Mouse (Mus musculus): ENCODE measurements around the gene Zscan10.
"Not testable (repeated sequence)": the region's sequence is repeated elsewhere in the genome, so short reads cannot be mapped to it uniquely, and the experiment has no call there.

Zscan10 gene

DNA sequence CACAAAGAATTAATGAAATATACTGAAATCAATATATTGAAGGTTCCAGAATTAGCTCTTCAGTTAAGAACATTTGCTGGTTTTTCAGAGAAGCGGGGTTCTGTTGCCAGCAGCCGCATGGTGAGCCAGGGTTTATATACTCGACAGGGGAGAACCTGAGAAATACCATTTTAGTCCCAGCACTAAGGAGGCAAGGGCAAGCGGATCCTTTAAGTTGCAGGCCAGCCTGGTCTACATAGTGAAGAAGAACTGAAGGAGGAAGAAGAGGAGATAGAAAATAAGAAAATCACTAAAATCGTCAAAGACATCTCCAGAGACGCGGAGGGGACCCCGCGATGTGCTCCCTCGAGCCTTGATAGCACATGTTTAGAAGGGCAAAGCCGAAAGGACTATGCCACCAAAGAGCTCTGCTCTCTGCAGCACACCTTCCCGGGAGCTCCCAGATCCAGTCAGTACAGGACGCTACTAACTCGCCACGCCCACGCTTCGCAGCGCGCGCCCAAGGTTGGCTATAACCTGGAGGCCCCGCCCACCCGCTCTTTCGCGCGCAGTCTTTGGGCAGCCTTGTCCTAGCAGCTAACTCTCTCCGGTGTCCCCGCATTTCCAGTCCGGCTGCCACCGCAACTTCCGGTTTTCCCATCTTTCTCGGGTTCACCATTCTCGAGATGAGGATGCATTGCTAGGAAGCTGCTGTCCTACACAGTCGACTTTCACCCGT is 8.3 kb upstream of the Zscan10 start:
- peak; percentile 98 for DNase-seq

DNA sequence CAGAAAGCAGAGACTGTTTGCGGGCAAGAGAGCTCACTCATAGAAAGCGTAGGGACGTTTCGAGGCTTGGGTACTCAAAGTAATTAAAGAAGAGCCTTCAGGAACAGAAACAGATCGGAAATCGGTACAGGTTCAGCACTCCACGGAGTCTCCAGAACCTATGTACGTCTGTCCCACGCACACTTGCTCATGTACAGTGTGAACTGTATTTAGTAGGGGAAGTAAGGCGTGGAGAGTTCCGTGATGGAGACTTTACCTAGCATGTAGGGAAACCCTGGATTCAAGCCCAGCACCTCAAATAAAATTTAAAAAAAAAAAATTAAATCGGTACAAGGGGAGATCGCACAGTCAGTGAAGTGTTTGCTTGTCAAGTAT is 7.7 kb upstream of the Zscan10 start:
- DNase-seq: no peak

DNA sequence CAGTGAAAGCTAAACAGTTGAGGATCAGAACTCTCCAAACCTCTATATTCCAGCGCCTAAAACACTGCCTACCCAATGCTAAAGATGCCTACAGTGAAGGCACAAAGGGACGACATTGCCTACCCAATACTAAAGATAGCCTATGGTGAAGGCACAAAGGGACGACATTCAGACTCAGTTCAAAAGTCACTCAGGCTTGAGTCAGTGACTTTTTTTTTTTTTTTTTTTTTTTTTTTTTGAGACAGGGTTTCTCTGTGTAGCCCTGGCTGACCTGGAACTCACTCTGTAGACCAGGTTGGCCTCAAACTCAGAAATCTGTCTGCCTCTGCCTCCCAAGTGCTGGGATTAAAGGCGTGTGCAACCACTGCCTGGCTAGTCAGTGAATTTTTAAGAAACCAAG is 5.5 kb upstream of the Zscan10 start:
- not testable (repeated sequence) for DNase-seq

DNA sequence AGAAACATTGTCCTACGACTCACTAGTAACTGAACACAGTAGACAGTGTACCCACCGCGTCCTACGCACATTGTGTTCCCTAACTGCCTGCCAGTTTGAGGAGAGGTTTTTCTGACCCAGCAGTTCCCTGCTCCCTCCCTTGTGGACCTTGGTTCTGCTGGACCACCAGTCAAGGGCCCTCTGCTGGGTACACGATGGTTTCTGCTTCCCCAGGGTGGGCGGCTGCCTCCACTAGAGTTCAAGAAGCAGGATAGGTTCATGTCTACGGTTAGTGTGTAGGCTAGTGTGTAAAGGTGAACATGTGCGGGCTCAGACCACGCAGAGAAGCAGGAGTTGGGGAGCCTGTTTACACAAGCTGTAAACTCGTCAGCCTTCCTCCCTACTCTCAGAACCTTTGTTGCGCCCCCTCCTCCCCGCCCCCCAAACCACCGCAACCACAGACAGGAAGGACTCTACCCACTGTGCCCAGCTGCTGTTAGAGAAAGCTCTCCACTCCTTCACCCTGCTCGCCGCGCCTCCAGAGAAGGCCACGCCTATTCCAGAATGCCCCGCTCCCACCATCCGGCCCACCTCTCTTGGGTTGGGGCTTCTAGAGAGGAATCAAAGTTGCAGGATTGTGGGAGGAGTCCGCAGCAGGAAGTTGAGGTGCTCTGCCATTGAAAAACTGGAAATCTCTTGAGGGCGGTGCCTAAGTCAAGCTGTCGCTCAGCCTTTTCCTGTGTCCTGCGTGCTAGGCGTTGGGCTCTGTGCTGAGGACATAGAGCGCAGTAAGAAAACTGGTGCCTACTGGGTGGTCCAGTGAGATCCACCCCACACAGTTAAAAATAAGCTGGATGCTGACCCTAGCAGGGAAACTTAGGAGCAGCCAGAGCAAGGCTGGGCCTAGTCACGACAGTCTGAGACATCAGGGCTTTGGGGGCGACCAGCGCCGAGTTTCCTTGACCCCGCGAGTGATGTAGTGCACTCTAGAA is 1.8 kb upstream of the Zscan10 start, which contains the start of gene Zfp13:
Gene Zfp13 (minus strand): TSS at position 906 of the 971 bp plus-strand sequence.
- DNase-seq: peak; percentile 92

DNA sequence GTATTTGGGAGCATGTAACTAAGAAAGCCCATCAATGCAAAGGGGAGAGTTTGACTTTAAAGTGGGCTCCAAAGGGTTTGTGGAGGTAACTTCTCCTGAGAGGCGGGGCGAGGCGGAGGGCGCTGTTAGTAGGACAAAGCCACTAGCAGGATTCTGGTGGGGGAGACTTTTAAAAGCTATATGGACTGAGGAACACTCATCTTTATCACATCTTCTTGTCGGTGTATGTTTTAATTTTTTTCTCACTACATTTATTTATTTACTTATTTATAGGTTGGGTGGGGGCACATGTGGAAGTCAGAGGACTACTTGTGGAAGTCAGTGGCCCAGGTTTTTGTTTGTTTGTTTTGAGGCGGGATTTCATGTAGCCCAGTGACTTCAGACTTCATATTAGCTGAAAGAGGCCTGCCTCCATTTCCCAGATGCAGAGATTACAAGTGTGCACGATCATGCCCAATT is 1.0 kb upstream of the Zscan10 start:
- DNase-seq: no peak

DNA sequence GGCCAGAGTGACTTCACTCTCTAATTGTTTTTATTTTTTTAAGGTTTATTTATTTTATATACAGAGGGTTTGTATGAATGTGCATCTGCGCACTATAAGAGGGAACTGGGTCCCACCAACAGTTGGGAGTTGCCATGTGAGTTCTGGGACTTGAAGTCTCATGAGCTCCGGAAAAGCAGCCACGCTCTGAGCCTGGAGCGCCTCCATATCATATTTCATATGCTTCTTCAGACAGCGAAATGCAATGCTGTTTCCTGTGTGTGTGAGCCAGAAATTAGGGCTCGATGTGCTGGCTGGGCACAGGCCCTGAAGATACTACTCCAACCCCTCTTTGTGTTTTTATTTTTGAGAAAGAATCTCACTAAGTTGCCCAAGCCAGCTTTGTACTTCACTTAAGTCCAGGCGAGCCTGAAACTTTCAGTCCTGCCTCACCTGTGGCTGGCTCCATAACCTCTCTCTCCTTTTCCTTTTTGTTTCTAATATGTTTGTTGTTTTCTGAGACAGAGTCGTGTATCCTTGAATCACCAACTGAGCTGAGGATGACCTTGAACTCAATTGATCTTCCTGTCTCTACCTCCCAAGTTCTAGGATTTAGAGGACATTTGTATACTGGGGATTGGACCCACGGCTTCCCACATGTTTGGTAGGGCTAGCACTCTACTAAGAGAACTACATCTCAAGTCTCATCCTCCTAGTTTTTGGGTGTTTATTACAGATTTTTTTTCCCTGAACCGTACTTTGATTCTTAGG is 1.4 kb downstream of the Zscan10 start:
- DNase-seq: peak; percentile 25

DNA sequence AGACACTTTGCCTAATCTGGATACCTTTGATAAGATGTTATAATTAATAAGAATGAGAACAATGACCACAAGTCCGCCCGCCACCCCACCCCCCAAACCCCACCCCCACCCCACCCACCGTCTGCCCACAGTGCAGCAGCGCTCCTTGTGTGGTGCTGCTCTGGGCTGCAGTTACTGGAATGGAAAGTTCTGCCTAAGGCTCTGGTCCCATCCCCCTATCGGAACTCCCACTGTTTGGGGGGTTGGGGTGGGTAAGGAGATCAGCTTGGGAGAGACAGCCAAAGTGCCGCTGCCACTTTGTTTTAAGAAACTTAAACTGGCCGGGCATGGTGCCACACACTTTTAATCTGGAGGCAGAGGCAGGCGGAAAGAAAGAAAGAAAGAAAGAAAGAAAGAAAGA is 2.4 kb downstream of the Zscan10 start:
- no peak for DNase-seq

DNA sequence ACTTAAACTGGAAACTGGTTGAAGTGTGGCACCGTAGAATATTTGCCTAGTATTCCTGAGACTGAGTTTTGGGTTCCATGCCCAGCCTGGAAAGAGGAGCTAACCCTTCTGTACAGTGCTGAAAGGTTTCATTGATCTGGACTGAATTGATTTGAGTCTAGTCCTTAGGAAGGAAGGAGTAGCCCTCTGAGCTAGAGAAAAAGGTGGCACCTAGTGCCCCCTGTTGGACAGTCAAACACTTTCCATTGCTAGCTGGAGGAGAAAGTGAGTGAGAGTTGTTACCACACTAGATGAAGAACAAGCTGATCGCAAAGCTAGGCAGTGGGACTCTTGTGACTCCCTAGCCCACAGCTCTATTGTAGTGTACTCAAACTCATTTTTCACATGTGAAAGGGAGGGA is 2.9 kb downstream of the Zscan10 start:
- DNase-seq: peak; percentile 29

DNA sequence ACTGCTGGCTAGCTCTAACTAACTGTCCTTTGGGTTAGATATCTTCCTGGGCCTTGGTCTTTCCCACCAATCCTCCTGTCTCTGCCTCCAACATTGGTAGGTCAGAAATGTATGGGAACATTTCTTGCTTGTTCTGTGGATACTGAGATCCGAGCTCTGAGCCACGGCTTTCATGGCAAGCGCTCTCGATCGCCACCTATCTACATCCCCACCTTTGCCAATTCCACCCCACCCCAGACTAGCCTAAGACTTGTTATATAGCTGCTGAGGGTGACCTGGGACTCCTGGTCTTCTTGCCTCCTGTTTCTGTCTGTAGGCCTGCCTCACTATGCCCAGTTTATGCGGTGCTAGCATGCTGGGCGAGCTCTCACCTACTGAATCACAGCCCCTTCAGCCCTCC is 3.7 kb downstream of the Zscan10 start:
- no peak for DNase-seq

DNA sequence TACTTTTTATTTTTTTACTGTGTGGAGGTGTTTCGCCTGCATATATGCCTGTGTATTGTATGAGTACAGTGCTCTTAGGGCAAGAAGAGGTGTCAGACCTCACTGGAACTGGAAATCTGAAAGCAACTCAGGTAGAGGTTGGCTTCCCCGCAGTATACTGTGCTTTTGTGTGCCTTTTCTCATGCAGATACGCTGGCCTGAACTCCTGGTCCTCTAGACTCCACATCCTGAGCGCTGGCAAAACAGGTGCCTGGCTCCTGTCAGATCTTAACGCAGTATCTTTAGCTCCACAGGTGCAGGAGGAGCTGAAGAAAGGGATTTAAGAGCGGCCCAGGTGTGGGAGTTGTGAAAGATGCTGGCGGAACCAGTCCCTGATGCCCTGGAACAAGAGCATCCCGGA is 4.6 kb downstream of the Zscan10 start:
- DNase-seq: no peak

DNA sequence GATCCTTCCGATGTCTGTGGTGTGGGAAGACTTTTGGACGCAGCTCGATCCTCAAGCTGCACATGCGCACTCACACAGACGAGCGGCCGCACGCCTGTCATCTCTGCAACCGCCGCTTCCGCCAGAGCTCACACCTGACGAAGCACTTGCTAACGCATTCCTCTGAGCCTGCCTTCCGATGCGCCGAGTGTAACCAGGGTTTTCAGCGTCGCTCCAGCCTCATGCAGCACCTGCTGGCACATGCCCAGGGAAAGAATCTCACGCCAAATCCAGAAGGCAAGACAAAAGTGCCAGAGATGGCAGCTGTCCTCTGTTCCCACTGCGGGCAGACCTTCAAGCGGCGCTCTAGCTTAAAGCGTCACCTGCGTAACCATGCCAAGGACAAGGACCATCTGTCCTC is 9.0 kb downstream of the Zscan10 start:
- DNase-seq: no peak

DNA sequence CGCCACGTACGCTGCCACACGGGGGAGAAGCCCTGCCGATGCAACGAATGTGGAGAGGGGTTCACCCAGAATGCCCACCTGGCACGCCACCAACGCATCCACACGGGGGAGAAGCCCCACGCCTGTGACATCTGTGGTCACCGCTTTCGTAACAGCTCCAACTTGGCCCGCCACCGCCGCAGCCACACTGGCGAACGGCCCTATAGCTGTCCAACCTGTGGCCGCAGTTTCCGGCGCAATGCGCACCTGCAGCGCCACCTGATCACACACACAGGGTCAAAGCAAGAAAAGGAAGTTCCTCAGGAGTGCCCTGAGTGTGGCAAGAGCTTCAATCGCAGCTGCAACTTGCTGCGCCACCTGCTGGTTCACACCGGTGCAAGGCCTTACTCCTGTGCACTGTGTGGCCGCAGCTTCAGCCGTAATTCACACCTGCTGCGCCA is 9.7 kb downstream of the Zscan10 start:
- DNase-seq: peak; percentile 83

DNA sequence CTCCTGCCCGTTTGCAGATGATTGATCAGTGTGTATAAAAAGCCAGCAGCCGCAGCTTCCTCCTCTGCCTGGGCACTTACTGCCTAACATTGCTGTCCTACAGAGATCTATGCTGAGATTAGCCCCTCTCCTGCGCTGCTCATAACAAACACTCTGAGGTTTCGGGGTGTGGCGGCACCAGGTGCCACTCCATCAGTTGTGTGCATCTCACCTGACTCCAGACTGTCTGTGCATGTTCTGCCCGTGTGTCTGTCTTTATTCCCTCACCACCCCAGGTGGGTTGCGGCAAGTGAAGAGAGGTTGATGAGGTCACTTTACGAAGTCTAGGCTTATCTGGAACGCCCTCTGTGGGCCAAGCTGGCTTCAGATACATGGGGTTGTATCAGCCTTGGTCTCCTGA is 16.4 kb downstream of the Zscan10 start:
- no peak for DNase-seq

DNA sequence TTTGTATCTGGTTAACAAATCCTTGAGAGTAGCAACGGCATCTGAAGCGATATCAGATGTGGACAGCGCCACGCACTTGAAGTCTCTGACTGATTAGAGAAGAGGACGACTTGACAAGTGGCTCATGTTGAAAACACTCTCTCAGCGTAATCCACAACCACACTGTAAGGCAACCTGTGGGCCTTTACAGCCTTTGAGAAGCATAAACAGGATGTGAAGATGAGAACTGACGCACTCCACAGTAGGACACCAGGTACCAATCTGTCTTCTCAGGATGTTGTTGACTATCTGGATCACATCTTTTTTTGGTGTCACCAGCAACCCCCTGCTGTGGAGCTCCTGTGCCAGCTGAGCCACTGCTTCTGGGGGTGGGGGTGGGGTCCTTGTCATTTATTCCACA is 19.7 kb downstream of the Zscan10 start:
- DNase-seq: no peak

DNA sequence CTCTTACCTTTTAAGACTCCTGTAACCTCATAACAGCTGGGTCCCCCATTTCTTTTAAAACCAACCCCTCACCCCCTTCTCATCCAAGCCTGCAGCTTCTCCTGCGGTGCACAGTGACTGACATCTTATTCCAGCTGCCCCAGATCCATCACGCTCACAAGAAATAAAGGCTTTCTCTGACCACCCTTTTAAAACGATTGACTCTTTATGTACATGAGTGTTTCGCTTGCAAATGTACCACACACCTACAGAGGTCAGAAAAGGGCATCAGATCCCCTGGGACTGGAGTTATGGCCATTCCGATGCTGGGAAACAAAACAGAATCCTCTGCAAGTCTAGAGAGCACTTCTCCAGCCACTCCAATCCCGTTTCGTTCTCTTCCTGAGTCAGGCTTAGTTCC is 27.2 kb downstream of the Zscan10 start:
- DNase-seq: no peak

DNA sequence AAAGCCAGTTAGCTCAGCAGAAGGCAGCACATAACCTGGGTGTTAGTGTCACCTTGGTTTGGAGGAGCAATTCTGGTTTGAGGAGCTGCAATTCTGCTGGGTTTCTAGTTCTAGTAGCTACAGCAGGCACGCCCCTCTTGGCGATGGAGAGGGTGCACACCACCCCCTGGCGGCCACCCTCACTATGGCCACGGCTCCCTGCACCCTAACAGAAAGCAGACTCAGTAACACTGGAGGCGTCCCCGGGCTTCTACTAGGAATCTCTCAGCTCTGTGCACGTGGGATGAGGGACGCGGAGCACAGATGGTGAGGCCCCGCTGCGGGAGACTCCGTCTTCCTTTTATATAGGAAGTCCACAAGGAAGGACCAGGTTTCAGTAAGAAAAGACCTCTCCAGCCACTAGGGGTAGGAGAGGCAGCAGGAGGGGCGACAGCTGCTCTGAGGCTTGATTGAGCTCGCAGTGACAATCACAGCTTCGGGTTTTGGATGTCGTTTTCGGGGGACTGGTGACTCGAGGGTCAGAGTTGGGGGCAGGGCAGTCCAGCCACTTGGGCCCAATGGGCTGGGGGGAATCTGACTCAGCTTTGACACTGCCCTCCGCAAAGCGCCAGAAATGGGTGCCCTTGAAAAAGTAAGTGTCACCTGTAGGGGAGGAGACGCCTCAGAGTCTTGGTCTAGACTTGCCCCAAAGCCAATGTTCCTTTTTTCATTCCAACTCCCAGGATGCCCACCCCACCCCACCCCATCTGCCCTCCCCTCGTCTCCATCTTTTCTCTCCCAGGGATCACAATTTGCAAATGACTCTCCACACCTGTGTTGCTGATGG is 29.8 kb downstream of the Zscan10 start:
- DNase-seq: peak; percentile 88

DNA sequence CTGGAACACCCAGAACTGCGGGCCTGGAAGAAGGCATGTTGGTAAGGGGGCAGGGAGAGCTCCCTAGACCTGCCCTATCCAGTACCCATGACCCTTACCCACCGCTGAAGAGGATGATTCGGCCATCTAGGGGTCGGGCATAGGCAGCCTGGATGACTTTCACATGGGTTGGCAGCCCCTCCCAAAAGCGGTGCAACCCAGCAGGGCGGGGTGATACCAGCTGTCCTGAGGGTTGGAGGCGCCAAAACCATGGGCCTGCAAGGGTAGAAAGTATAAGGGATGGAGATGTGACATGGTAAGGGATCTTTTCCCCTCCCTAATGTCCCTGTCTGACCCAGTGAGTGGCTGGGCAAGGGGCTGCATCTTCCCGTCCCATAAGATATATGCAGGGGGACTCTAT is 30.6 kb downstream of the Zscan10 start:
- no peak for DNase-seq

DNA sequence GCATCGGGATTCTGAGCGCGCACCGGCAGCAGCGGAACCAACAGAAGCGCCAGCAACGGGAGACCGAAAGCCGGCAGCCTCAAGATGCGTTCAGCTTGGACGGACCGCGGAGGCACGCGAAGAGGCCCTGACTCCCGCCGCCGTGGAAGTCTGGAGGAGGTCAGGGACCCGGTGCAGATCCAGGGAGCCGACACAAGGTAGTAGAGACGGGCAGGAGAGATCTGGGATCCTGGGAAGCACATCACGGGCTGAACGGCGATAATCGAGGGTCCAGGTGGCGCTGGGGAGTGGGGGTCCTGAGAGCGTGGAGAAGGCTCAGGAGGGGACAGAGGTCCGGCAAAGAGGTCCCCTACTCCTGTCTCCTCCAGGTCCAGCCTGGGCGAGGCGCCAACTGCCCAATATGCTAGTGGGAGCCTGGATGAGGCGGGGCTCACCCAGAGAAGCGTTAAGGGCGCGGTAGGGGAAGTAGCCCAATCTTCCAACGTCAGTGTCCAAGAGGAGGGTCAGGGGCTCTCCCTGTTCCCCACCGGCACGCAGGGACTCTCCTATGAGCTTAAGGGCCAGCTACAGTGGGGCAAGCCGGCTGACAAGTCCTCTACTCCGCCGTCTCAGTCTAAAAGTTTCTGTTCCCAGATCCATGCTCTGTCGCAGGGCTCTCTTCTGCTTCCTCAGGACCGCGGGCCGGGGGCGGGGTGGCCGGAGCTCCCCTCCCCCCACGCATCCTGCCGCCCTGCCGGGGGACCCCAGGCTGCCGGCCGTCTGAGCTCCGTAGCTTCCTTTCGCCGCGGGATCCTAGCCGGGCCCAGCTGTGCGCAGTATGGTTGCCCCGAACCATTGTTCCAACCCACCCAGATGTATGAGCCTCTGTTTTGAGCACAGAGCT is 44.2 kb downstream of the Zscan10 start, which contains the start of gene Mmp25:
Gene Mmp25 (minus strand): TSS at position 665 of the 883 bp plus-strand sequence.
- DNase-seq: peak; percentile 58

DNA sequence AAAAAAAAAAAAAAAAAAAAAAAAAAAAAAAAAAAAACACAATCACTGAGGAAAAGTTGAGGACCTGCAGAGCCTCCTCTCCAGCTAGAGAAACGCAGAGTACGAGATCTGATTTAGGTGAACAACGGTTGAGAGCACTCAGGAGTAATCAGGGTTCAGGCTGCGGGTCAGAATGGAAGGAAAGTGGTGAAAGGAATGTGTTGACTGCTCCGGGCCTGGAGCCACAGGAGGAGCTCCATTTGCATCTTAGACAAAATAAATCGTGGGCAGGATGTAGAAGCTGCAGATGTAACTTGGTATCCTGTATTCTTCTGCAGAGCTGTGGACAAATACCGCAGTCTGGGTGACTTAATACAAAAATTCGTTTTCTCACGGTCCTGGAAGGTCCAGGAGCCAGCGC is 45.2 kb downstream of the Zscan10 start:
- DNase-seq: no peak

DNA sequence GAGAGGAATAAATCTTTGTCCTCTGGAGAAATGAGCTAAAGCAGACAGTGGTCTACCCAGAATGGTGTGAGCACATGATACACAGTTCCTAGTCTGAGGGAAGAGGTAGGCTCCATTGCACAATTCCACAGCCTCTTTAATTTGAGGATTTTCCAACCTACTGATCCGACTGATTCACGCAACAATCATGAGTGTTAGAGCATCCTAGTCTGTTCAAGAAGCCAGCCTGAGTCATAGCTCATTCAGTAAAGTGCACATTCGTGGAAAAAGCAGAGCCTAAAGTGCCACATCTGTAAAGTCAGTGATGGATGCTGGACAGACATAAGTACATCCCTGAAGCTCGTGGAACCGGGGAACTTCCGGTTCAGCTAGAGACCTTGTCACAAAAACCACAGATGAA is 50.7 kb downstream of the Zscan10 start:
- DNase-seq: no peak

DNA sequence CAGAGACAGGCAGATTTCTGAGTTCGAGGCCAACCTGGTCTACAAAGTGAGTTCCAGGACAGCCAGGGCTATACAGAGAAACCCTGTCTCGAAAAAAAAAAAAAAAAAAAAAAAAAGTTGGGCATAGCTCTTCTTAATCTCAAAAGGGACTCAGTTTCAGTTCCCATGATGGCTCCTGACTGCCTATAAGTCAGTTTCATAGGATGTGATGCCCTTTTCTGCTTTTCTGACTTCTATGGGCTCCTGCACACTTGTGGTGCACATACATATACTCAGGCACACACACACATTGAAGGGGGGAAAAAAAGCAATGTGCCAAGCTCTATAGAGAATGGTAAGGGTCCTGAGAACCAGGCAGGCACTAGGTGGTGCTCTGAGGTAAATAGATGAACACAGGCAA is 52.7 kb downstream of the Zscan10 start:
- DNase-seq: no peak
